Mouse (Mus musculus) ES-E14 (cell line): ENCODE measurements around the gene Cmtm6. TPM values are rescaled to one million over a fixed set of nuclear protein-coding genes. Genes with fewer than 3 reads are reported as not detected.

ENCODE experiments used
- DNase-seq: peaks from one replicate; pipeline ENCODE4 v3.0.0-alpha.2; 2013; ENCODE audit warnings: low read depth, low spot score
- H3K27ac ChIP-seq: 2 replicates; pipeline ENCODE4 v1.5.1; 2012; ENCODE audit warnings: low read depth, mild to moderate bottlenecking, low read length, moderate library complexity, mixed read lengths; ENCODE audit not compliant: poor library complexity, insufficient read depth, severe bottlenecking
- H3K36me3 ChIP-seq: 2 replicates; pipeline ENCODE4 v1.6.1; 2012; ENCODE audit warnings: mild to moderate bottlenecking, low read length, moderate library complexity, mixed read lengths; ENCODE audit not compliant: control insufficient read depth, poor library complexity, insufficient read depth, severe bottlenecking
- H3K4me1 ChIP-seq, 2 experiments: fragments of 150-350 bp in 1 of 2; sonication (generic) in 1 of 2; 2 replicates each; pipeline ENCODE4 v1.6.1; 2012; ENCODE audit warnings: low read length in 2 of 2, mild to moderate bottlenecking in 1 of 2, mixed read lengths in 1 of 2; ENCODE audit not compliant: control insufficient read depth in 2 of 2, insufficient read depth in 2 of 2, poor library complexity in 1 of 2
- H3K4me3 ChIP-seq, 2 experiments: fragments of 150-350 bp in 1 of 2; sonication (generic) in 1 of 2; 2 replicates each; pipeline ENCODE4 v1.5.1; 2012; ENCODE audit warnings: low read length in 2 of 2, low read depth in 1 of 2, mild to moderate bottlenecking in 1 of 2, mixed read lengths in 1 of 2; ENCODE audit not compliant: insufficient read depth in 1 of 2, poor library complexity in 1 of 2, severe bottlenecking in 1 of 2
- H3K9ac ChIP-seq: 2 replicates; pipeline ENCODE4 v1.6.1; 2012; ENCODE audit warnings: low read depth, mild to moderate bottlenecking, low read length, mixed read lengths; ENCODE audit not compliant: poor library complexity, insufficient read depth, severe bottlenecking
- H3K9me3 ChIP-seq: fragments of 150-350 bp; sonication (generic); 2 replicates; pipeline ENCODE4 v1.6.1; 2012; ENCODE audit warnings: low read depth, mild to moderate bottlenecking, low read length; ENCODE audit not compliant: control insufficient read depth, insufficient read depth
- CHD2 ChIP-seq: IDR thresholded peaks from 2 replicates; pipeline ENCODE4 v1.6.1; 2014; ENCODE audit warnings: mild to moderate bottlenecking, low read depth, low read length, inconsistent platforms
- HCFC1 ChIP-seq: IDR thresholded peaks from 2 replicates; pipeline ENCODE4 v1.6.1; 2012; ENCODE audit warnings: low read length, inconsistent platforms, borderline replicate concordance; ENCODE audit not compliant: insufficient read depth
- MAFK ChIP-seq: IDR thresholded peaks from 2 replicates; pipeline ENCODE4 v1.6.1; 2014; ENCODE audit warnings: mild to moderate bottlenecking, low read depth, low read length, inconsistent platforms; ENCODE audit not compliant: insufficient read depth
- ZC3H11A ChIP-seq: IDR thresholded peaks from 2 replicates; pipeline ENCODE4 v1.6.1; 2012; ENCODE audit warnings: low read depth, mild to moderate bottlenecking, inconsistent platforms, low read length, borderline replicate concordance
- in situ Hi-C, 2 experiments: fragments of 600-800 bp; cut with MboI; formaldehyde crosslinking; loops; one replicate each; pipeline ENCODE4 v1.15.1; 2025; ENCODE audit warnings: low sequenced_read_pairs in 2 of 2, inconsistent platforms in 1 of 2; ENCODE audit not compliant: unreplicated experiment in 2 of 2
- total RNA-seq: library from RNA; depleted of rRNA; stranded (reverse); fragments of 300-350 nt; gene quantifications from 2 replicates; pipeline ENCODE4 v1.2.3, GENCODE M21; 2012; rRNA removed

Cmtm6 gene
- total RNA-seq, 1 experiment, result 74.4 TPM

DNA sequence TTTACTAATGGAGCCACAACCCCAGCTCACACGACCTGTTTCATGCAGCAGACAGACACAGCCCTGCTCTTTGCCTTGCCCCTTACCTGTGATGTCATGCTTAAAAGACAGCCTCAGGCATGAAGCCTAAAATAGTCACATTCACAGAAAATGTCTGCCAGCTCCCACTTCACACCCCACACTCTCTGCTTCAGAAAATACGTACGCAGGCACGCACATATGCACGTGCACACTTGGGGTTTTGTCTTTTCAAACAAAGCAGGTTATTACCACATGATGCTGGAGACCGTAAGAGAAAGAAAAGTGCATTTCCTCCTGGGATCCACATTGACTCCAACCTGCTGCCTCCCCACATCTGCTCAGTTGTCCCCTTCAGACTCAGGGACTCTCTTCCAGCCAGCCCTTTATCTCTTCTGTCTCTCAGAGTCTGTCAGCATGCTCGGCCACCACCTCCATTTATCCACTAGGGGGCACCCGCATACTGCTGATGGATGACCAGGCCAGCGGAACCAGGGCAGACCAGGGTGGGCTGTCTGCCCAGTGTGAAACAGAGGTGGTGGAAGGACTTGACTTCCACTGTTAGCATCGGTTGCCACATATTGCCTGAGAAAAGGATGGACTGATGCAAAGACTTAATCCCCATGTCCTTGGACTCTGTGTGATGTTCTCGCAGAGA is 66.6 kb downstream of the Cmtm6 start:
- Histone ChIP-seq H3K4me3 (no peak overlapping the region), H3K4me1 (peaks cover 2 to 4% of the 10 kb centered on the region in 2 experiments; a peak in 2 of 4 replicates), H3K27ac (no peak overlapping the region), H3K36me3 (no peaks in the 10 kb centered on the region), H3K9me3 (no peaks in the 10 kb centered on the region), H3K9ac (no peak overlapping the region)
- TF ChIP-seq ZC3H11A (peak; percentile 77), CHD2 (no peak)
- in situ Hi-C loops, result no loop called here
- peak; percentile 63 for DNase-seq

DNA sequence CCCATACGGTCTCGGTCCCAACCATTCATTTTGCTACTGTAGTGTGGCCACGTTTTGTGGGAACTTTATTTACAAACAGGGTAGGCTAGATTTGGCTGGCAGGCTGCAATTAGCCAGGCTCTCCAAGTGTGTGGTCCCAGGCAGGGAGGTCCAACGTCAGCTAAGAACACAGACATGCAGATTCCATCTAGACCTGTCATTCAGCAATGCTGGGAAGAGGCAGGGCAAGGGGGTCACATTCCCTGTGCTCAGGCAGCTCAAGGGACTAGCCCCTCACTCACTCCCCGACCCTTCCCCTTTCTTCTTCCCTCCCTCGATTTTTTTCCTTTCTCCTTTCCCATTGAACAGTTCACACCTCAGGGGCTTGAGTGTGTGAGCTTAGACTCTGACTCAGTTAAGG is 67.9 kb downstream of the Cmtm6 start:
- no peak overlapping the region for H3K9ac ChIP-seq
- no peak for DNase-seq
- no peak overlapping the region for H3K4me3 ChIP-seq
- TF ChIP-seq ZC3H11A, result no peak
- TF ChIP-seq MAFK, result no peak
- no peak for TF ChIP-seq HCFC1
- peaks cover 2 to 4% of the 10 kb centered on the region in 2 experiments; a peak in 2 of 4 replicates for H3K4me1 ChIP-seq
- no peak overlapping the region for H3K27ac ChIP-seq
- no peaks in the 10 kb centered on the region for H3K36me3 ChIP-seq
- H3K9me3 ChIP-seq, result no peaks in the 10 kb centered on the region
- in situ Hi-C loops, result no loop called here

Other genes starting within 250 kb of the Cmtm6 start
- gene Ccr4, start 226.2 kb upstream of the Cmtm6 start, total RNA-seq, result 1.4 and 1.8 TPM in 2 replicates
- 1.8 and 2.7 TPM in 2 replicates for gene C130032M10Rik, start 215.4 kb upstream of the Cmtm6 start, total RNA-seq
- gene Trim71, start 166.7 kb upstream of the Cmtm6 start, total RNA-seq, result 132 and 141 TPM in 2 replicates
- gene Cnot10, start 90.9 kb upstream of the Cmtm6 start, total RNA-seq, result 73.0 and 73.4 TPM in 2 replicates
- 50.8 and 63.8 TPM in 2 replicates for gene Dync1li1, start 42.3 kb upstream of the Cmtm6 start, total RNA-seq
- 75.1 and 96.9 TPM in 2 replicates for gene Cmtm7, start 50.7 kb downstream of the Cmtm6 start, total RNA-seq
- gene Cmtm8, start 113.0 kb downstream of the Cmtm6 start, total RNA-seq, result 1.8 and 2.2 TPM in 2 replicates
- gene Gpd1l, start 202.9 kb downstream of the Cmtm6 start, total RNA-seq, result 14.2 and 15.2 TPM in 2 replicates
- gene Osbpl10, start 247.5 kb downstream of the Cmtm6 start, total RNA-seq, result 15.2 and 18.4 TPM in 2 replicates